Mouse (Mus musculus): ENCODE data around the gene Tenm4. TPM values are rescaled to one million over a fixed set of nuclear protein-coding genes. Genes with fewer than 3 reads are reported as not detected.

The Tenm4 gene
- total RNA-seq (2012; rRNA removed) (15.2 and 17.3 TPM in 2 replicates), polyA plus RNA-seq (2012; ENCODE audit: insufficient read depth in 1 of 2, insufficient read length in 2 of 2, low read depth in 1 of 2, low replicate concordance in 2 of 2, missing spikeins in 1 of 2) (1 to 10 TPM in 1 of 2 experiments, not detected in 1; 9.2 TPM)

DNA sequence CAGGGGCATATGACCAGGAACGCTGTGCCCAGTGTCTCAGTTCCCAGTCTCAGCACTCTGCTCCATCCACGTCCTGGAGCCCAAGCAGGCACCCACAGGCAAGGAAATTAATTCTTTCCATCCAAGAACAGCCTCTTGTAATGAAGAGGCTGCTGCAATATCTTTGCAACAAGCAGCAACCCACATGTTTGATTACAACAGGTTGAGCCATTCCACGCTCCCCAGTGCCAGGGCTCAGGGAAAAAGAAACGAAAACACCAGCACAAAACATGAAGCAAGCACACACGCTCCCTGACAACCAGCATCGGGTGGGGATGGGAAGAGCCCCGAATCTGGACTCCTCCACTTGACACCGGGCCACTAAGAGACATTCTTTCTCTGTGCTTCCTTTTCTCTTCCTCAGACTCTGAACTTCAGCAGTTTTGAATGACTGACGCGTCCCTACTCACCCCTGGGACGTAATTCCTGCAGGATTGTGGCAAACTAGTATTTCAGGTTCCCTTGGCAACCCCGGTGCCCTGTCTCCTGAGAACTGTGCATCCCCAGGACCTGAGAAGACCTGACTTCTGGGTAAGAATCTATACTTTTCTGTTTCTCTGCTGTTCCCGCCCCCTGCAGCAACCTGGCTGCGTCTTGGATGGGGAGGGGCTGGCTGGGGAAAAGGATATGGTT is at the start of gene Tenm4:
Gene Tenm4 (plus strand): TSS at position 323 of the 672 bp plus-strand sequence.
- DNase-seq (ENCODE audit: low read depth, low spot score) = no peak
- TF ChIP-seq E2F4 (IDR thresholded peaks at IDR 0.05; ENCODE audit: borderline replicate concordance, low read depth, low read length) = no peak
- no peak for TF ChIP-seq SIN3A (IDR thresholded peaks at IDR 0.05; ENCODE audit: low read length)
- no peak for TF ChIP-seq ZNF384 (IDR thresholded peaks at IDR 0.05; ENCODE audit: low read depth, low read length)
- no peak for TF ChIP-seq RCOR1 (IDR thresholded peaks at IDR 0.05; ENCODE audit: low read depth, low read length)
- TF ChIP-seq POLR2A (IDR thresholded peaks at IDR 0.05; ENCODE audit: control insufficient read depth in 1 of 2, insufficient read depth in 1 of 2, low read depth in 1 of 2, low read length in 2 of 2, poor library complexity in 1 of 2) = no peak
- no peak for TF ChIP-seq POLR2AphosphoS5 (IDR thresholded peaks at IDR 0.05; ENCODE audit: borderline replicate concordance, low read depth, low read length)
- TF ChIP-seq RAD21 (IDR thresholded peaks at IDR 0.05; ENCODE audit: low read depth, low read length) = no peak
- no peak for TF ChIP-seq ETS1 (IDR thresholded peaks at IDR 0.05; ENCODE audit: low read depth, low read length)
- no peak for TF ChIP-seq GATA1 (IDR thresholded peaks at IDR 0.05; ENCODE audit: low read depth, low read length)
- no peak for TF ChIP-seq MXI1 (IDR thresholded peaks at IDR 0.05; ENCODE audit: low read depth, low read length)
- TF ChIP-seq NELFE (IDR thresholded peaks at IDR 0.05; ENCODE audit: low read depth, low read length) = no peak
- no peak for TF ChIP-seq HCFC1 (IDR thresholded peaks at IDR 0.05; ENCODE audit: low read depth, low read length)
- Histone ChIP-seq H3K27ac (ENCODE audit: control insufficient read depth, low read depth, low read length) (no peak within 1 kb of the TSS), H3K36me3 (ENCODE audit: control insufficient read depth in 1 of 2, insufficient read depth in 2 of 2, low read length in 2 of 2) (no peaks in the 10 kb centered on the region), H3K9me3 (replicated peaks; ENCODE audit: insufficient read depth, low read length) (no peaks in the 10 kb centered on the region), H3K4me3 (ENCODE audit: control insufficient read depth in 1 of 2, insufficient read depth in 1 of 2, low read depth in 2 of 2, low read length in 2 of 2) (no peak within 1 kb of the TSS), H3K79me2 (ENCODE audit: control insufficient read depth, insufficient read depth, low read length, poor library complexity) (no peaks in the 10 kb centered on the region), H3K4me1 (ENCODE audit: control insufficient read depth in 1 of 2, insufficient read depth in 2 of 2, low read length in 2 of 2) (no peaks in the 10 kb centered on the region), H3K27me3 (ENCODE audit: control insufficient read depth in 1 of 2, insufficient read depth in 2 of 2, low read length in 2 of 2) (no peaks in the 10 kb centered on the region), H3K9ac (ENCODE audit: control insufficient read depth, low read depth, low read length, poor library complexity, severe bottlenecking) (no peak within 1 kb of the TSS; the same call in 1 of the 2 replicates)

DNA sequence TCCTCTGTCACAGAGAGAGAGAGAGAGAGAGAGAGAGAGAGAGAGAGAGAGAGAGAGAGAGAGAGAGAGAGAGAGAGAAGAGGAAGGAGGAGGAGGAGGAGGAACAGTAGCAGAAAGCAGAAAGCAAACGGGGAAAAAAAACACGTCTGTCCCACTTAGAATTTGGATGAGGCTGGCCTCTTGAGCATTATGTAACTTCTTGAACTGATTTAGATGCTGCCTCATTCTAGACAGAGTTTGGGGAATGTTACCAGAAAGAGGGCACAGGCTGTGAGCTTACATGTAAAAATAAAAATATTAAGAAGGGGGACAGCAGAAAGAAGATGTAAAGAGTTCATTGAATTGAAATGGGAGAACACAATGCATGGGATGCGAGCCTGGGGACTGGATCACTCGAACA is 40.3 kb upstream of the Tenm4 start:
- Histone ChIP-seq H3K27ac (ENCODE audit: control insufficient read depth, low read depth, low read length) (no peak overlapping the region), H3K4me1 (ENCODE audit: control insufficient read depth in 1 of 2, insufficient read depth in 2 of 2, low read length in 2 of 2) (no peaks in the 10 kb centered on the region), H3K9me3 (replicated peaks; ENCODE audit: insufficient read depth, low read length) (no peaks in the 10 kb centered on the region), H3K79me2 (ENCODE audit: control insufficient read depth, insufficient read depth, low read length, poor library complexity) (no peaks in the 10 kb centered on the region), H3K9ac (ENCODE audit: control insufficient read depth, low read depth, low read length, poor library complexity, severe bottlenecking) (no peak overlapping the region), H3K36me3 (ENCODE audit: control insufficient read depth in 1 of 2, insufficient read depth in 2 of 2, low read length in 2 of 2) (no peaks in the 10 kb centered on the region), H3K27me3 (ENCODE audit: control insufficient read depth in 1 of 2, insufficient read depth in 2 of 2, low read length in 2 of 2) (no peaks in the 10 kb centered on the region), H3K4me3 (ENCODE audit: control insufficient read depth in 1 of 2, insufficient read depth in 1 of 2, low read depth in 2 of 2, low read length in 2 of 2) (no peak overlapping the region)
- TF ChIP-seq MAX (IDR thresholded peaks at IDR 0.05; ENCODE audit: low read length) (no peak), GABPA (IDR thresholded peaks at IDR 0.05; ENCODE audit: low read depth, low read length) (no peak), TCF12 (IDR thresholded peaks at IDR 0.05; ENCODE audit: low read depth, low read length) (no peak)
- no peak for DNase-seq (ENCODE audit: low read depth, low spot score)
